Mouse (Mus musculus): Measurements from ENCODE around the gene Rflnb. TPM values are rescaled to one million over a fixed set of nuclear protein-coding genes. Genes with fewer than 3 reads are reported as not detected.

The Rflnb gene
- polyA plus RNA-seq, 1 experiment from 2014 or later: 13.3 TPM

- H3K36me3 ChIP-seq: peaks cover 14% of the 10 kb centered on the region
- WGBS: 57% methylated on average over 3 of the region's 3 CpGs
- DNase-seq (ENCODE audit: low spot score): no peak
- H3K27ac ChIP-seq: no peak overlapping the region
- no peaks in the 10 kb centered on the region for H3K27me3 ChIP-seq (ENCODE audit: insufficient read depth, poor library complexity, severe bottlenecking)
- H3K9me3 ChIP-seq: no peaks in the 10 kb centered on the region
- H3K4me3 ChIP-seq: no peak overlapping the region
- H3K4me1 ChIP-seq: peaks cover 4% of the 10 kb centered on the region; the same call in 1 of the 2 replicates
Measured at GRCm38 (mm10) chr11:76050509-76050908, 22.9 kb upstream of the Rflnb start.

GRCm38 (mm10) chr11:76045367-76045766 lies 17.8 kb upstream of the Rflnb start:
- no peak overlapping the region for H3K4me3 ChIP-seq
- H3K4me1 ChIP-seq: peaks cover 23% of the 10 kb centered on the region
- peaks cover 15% of the 10 kb centered on the region for H3K36me3 ChIP-seq
- H3K27me3 ChIP-seq (ENCODE audit: insufficient read depth, poor library complexity, severe bottlenecking): no peaks in the 10 kb centered on the region
- H3K27ac ChIP-seq: no peak overlapping the region
- WGBS: 73% methylated on average over 6 of the region's 6 CpGs
- DNase-seq (ENCODE audit: low spot score): no peak
- no peaks in the 10 kb centered on the region for H3K9me3 ChIP-seq

- peaks cover 23% of the 10 kb centered on the region for H3K4me1 ChIP-seq
- H3K27me3 ChIP-seq (ENCODE audit: insufficient read depth, poor library complexity, severe bottlenecking): no peaks in the 10 kb centered on the region
- peaks cover 15% of the 10 kb centered on the region for H3K36me3 ChIP-seq
- H3K27ac ChIP-seq: no peak overlapping the region
- no peak for DNase-seq (ENCODE audit: low spot score)
- 79% methylated on average over 6 of the region's 6 CpGs for WGBS
- no peak overlapping the region for H3K4me3 ChIP-seq
- no peaks in the 10 kb centered on the region for H3K9me3 ChIP-seq
Measured at GRCm38 (mm10) chr11:76044468-76044867, 16.9 kb upstream of the Rflnb start.

GRCm38 (mm10) chr11:76042882-76043281 lies 15.3 kb upstream of the Rflnb start:
- H3K9me3 ChIP-seq: no peaks in the 10 kb centered on the region
- 26% methylated on average over 5 of the region's 5 CpGs for WGBS
- H3K27ac ChIP-seq: no peak overlapping the region
- peaks cover 23% of the 10 kb centered on the region for H3K4me1 ChIP-seq
- H3K27me3 ChIP-seq (ENCODE audit: insufficient read depth, poor library complexity, severe bottlenecking): no peaks in the 10 kb centered on the region
- no peak overlapping the region for H3K4me3 ChIP-seq
- H3K36me3 ChIP-seq: peaks cover 15% of the 10 kb centered on the region
- no peak for DNase-seq (ENCODE audit: low spot score)

GRCm38 (mm10) chr11:76042041-76042638 lies 14.6 kb upstream of the Rflnb start:
- DNase-seq (ENCODE audit: low spot score): no peak
- Histone ChIP-seq H3K4me3 (no peak overlapping the region), H3K27ac (no peak overlapping the region), H3K36me3 (peaks cover 15% of the 10 kb centered on the region), H3K27me3 (ENCODE audit: insufficient read depth, poor library complexity, severe bottlenecking) (no peaks in the 10 kb centered on the region), H3K4me1 (peaks cover 23% of the 10 kb centered on the region), H3K9me3 (no peaks in the 10 kb centered on the region)
- 45% methylated on average over 10 of the region's 10 CpGs for WGBS

- H3K4me3 ChIP-seq: no peak overlapping the region
- no peak for DNase-seq (ENCODE audit: low spot score)
- H3K36me3 ChIP-seq: peaks cover 8% of the 10 kb centered on the region; the same call in 1 of the 2 replicates
- 84% methylated on average over 4 of the region's 4 CpGs for WGBS
- no peaks in the 10 kb centered on the region for H3K9me3 ChIP-seq
- no peaks in the 10 kb centered on the region for H3K27me3 ChIP-seq (ENCODE audit: insufficient read depth, poor library complexity, severe bottlenecking)
- no peak overlapping the region for H3K27ac ChIP-seq
- peaks cover 23% of the 10 kb centered on the region for H3K4me1 ChIP-seq
Measured at GRCm38 (mm10) chr11:76040761-76041376, 13.3 kb upstream of the Rflnb start.

- no peak for DNase-seq (ENCODE audit: low spot score)
- no peaks in the 10 kb centered on the region for H3K9me3 ChIP-seq
- H3K27ac ChIP-seq: no peak overlapping the region
- WGBS: 85% methylated on average over 8 of the region's 8 CpGs
- H3K4me1 ChIP-seq: peaks cover 21% of the 10 kb centered on the region
- no peak overlapping the region for H3K4me3 ChIP-seq
- peaks cover 3% of the 10 kb centered on the region; the same call in 1 of the 2 replicates for H3K27me3 ChIP-seq (ENCODE audit: insufficient read depth, poor library complexity, severe bottlenecking)
- peaks cover 2% of the 10 kb centered on the region; the same call in 1 of the 2 replicates for H3K36me3 ChIP-seq
Measured at GRCm38 (mm10) chr11:76040106-76040505, 12.5 kb upstream of the Rflnb start.

GRCm38 (mm10) chr11:76039271-76040053 lies 11.9 kb upstream of the Rflnb start:
- no peak overlapping the region for H3K4me3 ChIP-seq
- no peaks in the 10 kb centered on the region for H3K9me3 ChIP-seq
- WGBS: 76% methylated on average over 3 of the region's 3 CpGs

GRCm38 (mm10) chr11:76037581-76038294 lies 10.2 kb upstream of the Rflnb start:
- Histone ChIP-seq H3K36me3 (no peaks in the 10 kb centered on the region), H3K4me3 (no peak overlapping the region), H3K27me3 (ENCODE audit: insufficient read depth, poor library complexity, severe bottlenecking) (peaks cover 3% of the 10 kb centered on the region; the same call in 1 of the 2 replicates), H3K27ac (no peak overlapping the region), H3K4me1 (peaks cover 9% of the 10 kb centered on the region), H3K9me3 (no peaks in the 10 kb centered on the region)
- WGBS: 40% methylated on average over 6 of the region's 6 CpGs
- no peak for DNase-seq (ENCODE audit: low spot score)

More at GRCm38 (mm10) chr11:76039271-76040053, 11.9 kb upstream of the Rflnb start:
- H3K4me1 ChIP-seq: peaks cover 18% of the 10 kb centered on the region
- H3K36me3 ChIP-seq: no peaks in the 10 kb centered on the region
- H3K27ac ChIP-seq: no peak overlapping the region
- peaks cover 3% of the 10 kb centered on the region; the same call in 1 of the 2 replicates for H3K27me3 ChIP-seq (ENCODE audit: insufficient read depth, poor library complexity, severe bottlenecking)
- no peak for DNase-seq (ENCODE audit: low spot score)

- Histone ChIP-seq H3K9me3 (no peaks in the 10 kb centered on the region), H3K36me3 (no peaks in the 10 kb centered on the region), H3K27me3 (ENCODE audit: insufficient read depth, poor library complexity, severe bottlenecking) (peaks cover 3% of the 10 kb centered on the region; the same call in 1 of the 2 replicates), H3K4me1 (no peaks in the 10 kb centered on the region), H3K27ac (no peak overlapping the region), H3K4me3 (no peak overlapping the region)
- 75% methylated on average over 8 of the region's 8 CpGs for WGBS
- DNase-seq (ENCODE audit: low spot score): no peak
Measured at GRCm38 (mm10) chr11:76035182-76035581, 7.6 kb upstream of the Rflnb start.

GRCm38 (mm10) chr11:76033836-76034235 lies 6.3 kb upstream of the Rflnb start:
- no peaks in the 10 kb centered on the region for H3K9me3 ChIP-seq
- 86% methylated on average over 4 of the region's 4 CpGs for WGBS
- no peak overlapping the region for H3K27ac ChIP-seq
- H3K27me3 ChIP-seq (ENCODE audit: insufficient read depth, poor library complexity, severe bottlenecking): peaks cover 13% of the 10 kb centered on the region
- no peak overlapping the region for H3K4me3 ChIP-seq
- DNase-seq (ENCODE audit: low spot score): no peak
- no peaks in the 10 kb centered on the region for H3K36me3 ChIP-seq
- H3K4me1 ChIP-seq: no peaks in the 10 kb centered on the region

- Histone ChIP-seq H3K9me3 (no peaks in the 10 kb centered on the region), H3K36me3 (no peaks in the 10 kb centered on the region), H3K27me3 (ENCODE audit: insufficient read depth, poor library complexity, severe bottlenecking) (peaks cover 15% of the 10 kb centered on the region), H3K4me3 (no peak overlapping the region), H3K27ac (no peak overlapping the region), H3K4me1 (no peaks in the 10 kb centered on the region)
- no peak for DNase-seq (ENCODE audit: low spot score)
- 83% methylated on average over 6 of the region's 6 CpGs for WGBS
Measured at GRCm38 (mm10) chr11:76033359-76033758, 5.8 kb upstream of the Rflnb start.

Data from heart, embryonic 10.5 days (tissue).